Mouse (Mus musculus) yolk sac, embryonic 10.5 days (tissue): ENCODE measurements around the gene Hemk1.

Experiments used
- DNase-seq: peaks from one replicate; pipeline ENCODE4 v3.0.0-alpha.2; 2017; ENCODE audit warnings: low spot score

Gene Hemk1

GRCm38 (mm10) chr9:107343146-107343943 lies 5.2 kb upstream of the Hemk1 start:
- no peak for DNase-seq

DNA sequence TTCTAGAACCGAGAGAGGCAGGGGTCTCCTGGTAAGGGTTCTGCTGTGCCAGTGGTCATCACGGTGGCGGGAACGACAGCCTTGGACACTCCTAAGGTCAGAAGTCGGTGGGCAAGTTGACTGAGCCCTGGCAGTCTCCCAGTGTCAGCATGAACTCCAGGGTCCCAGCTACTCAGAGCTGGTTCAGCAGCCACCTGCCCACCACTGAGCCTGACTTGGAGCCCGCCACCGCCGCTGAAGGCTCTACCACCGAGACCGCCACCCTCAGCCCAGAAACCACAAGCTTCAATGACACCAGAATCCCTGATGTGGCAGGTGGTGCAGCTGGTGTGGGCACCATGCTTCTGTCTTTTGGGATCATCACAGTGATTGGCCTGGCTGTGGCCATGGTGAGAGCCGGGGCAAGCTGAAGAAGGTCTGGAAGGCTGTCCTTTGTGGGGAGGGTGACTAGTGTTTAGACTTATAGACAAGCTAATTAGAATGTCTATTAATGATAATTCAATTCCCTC lies 4.1 kb upstream of the Hemk1 start:
- no peak for DNase-seq

DNA sequence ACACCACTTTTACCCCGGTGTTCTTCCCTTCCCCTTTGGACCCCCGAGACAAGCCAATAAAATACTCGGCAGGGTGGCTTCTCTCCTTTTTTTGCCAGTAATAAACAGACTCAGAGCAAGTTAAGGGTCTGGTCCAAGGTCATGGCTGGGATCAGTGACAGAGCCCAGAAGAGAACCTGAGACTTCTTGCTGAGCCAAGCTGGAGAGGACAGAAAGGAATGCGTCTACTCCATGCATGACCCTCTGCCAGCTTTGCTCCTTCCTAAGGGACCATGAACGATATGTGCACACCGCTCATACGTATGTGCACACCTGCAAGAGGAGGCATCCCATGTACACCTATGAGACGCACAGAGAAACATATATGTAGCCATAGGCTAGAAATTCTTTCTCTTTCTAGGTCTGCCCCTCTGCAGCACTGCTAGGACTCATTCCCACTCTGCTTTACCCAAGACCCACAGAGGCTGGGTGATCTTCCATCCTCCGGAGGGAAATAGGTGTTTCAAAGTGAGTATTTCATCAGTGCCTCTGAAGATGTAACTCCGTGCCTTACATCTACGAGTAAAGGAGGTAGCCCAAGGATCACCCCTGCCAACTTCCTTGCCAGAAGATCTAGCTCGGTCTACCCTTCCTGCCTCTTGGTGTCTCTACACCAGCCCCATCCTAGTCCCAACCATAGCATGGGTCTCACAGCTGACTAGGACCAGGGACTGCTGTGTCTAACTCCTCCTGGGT lies 2.9 kb upstream of the Hemk1 start:
- DNase-seq: no peak

GRCm38 (mm10) chr9:107340267-107340859 lies 2.2 kb upstream of the Hemk1 start, which contains the start of gene 6430571L13Rik:
TSS of gene 6430571L13Rik (plus strand) at chr9:107340602.
- DNase-seq: peak; percentile 94

GRCm38 (mm10) chr9:107336386-107336785 lies 1.8 kb downstream of the Hemk1 start:
- DNase-seq: no peak

GRCm38 (mm10) chr9:107335909-107336308 lies 2.2 kb downstream of the Hemk1 start:
- peak; percentile 61 for DNase-seq

DNA sequence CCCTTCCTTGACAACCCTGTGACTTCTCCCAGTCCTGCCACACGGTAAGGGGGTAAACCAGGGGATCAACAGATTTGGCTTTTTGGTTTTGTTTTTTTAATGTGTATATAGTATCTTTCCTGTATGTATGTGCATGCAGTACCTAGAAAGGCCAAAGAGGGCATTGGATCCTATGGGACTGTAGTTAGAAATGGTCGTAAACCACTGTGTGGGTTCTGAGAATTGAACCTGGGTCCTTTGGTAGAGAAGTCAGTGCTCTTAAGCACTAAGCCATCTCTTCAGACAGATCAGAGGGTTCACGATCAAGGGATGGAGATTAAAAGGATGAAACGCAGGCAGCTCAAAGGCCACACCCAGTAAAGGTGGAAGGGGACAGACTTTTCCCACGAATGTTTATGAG lies 3.1 kb downstream of the Hemk1 start:
- no peak for DNase-seq

DNA sequence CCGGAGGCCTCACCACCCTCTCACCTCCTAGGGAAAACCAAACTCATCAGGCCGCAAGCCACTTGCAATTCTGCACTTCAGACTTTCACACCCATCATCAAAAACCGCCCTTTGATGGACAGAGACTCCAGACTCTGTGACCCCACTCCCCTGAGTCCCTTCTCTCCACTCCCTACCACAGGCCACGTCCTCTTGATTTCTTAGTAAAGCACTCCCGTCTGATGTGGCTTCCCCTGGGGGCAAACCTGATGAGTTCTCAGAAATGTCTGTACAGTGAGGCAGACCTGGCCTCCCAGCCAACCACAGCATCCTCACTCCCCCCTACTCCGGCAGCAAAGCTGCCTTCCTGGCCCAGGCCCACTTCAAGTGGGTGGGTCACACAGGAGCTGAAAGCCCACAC lies 3.8 kb downstream of the Hemk1 start:
- DNase-seq: no peak

DNA sequence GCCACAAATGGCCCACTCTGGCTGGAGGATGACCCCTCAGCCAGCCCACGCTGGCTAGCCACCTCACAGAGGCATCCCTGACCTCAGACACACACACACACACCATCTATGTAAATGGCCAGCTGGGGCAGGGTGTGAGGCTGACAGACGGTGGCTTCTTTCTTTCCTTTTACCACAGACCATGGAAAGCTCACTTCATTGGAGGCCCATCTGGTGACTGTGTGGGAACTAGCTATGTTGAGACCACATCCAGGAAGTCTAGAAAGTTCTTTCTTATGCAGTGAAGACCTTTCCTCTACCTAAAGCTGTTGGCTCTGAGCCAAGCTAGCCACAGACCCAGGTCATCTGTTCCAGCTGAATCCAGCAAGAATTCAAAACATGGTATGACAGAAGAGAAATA lies 4.5 kb downstream of the Hemk1 start:
- no peak for DNase-seq

DNA sequence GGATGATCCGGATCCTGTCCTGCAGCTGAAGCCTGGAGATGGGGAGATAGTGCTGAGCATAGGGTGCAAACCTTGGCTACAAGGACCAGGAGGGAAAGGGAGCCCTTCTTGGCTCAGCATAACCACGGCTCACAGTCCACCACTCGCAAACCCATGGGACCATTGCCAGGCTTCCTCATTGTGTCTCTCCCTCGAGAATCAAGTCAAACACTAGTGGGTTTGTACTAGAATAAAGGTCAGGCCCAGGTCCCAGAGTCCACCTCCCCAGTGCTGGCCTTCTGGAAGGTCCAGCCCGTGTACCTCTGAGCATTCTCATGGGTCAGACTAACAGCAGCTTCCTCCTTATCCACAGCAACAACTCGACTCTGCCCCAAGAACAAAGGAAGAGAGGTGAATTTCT lies 7.4 kb downstream of the Hemk1 start:
- no peak for DNase-seq

GRCm38 (mm10) chr9:107327879-107328620 lies 10.1 kb downstream of the Hemk1 start:
- no peak for DNase-seq

- no peak for DNase-seq
Observed at GRCm38 (mm10) chr9:107325904-107326303, 12.2 kb downstream of the Hemk1 start.

DNA sequence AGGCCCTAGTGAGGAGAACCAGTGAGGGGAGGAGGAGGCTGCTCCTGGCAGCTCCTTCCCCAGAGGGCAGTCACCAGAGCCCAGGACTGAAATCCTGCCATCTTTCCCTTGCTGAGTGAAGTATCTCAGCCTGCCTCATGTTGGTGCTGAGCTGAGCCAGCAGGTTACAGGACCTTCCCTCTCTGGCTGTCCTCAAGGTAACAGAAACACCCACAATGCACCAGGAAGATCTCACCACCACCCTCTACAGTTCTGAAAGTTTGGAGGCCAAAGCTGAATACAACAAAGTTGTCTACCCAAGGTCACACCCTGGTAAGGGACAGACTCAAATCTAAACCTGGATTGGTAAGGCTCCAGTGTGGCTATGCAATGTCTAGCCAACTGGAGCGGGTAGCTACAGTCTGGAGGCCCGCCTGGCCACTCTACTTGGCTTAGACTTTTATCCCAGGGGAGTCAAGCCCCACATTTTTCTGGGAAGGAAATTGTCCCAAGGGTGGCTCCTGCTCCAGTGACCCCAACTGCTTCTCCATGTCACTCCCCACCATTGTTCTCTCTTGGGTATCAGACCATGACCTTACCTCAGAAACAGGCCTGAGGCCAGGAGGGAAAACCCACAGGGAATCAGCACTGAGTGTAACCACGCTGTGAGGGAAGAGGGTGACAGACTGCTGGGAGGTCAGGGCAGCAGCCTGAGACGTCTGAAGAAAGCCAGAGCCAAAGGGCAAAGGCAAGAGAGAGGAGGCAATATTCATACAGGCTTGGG lies 13.2 kb downstream of the Hemk1 start:
- no peak for DNase-seq

DNA sequence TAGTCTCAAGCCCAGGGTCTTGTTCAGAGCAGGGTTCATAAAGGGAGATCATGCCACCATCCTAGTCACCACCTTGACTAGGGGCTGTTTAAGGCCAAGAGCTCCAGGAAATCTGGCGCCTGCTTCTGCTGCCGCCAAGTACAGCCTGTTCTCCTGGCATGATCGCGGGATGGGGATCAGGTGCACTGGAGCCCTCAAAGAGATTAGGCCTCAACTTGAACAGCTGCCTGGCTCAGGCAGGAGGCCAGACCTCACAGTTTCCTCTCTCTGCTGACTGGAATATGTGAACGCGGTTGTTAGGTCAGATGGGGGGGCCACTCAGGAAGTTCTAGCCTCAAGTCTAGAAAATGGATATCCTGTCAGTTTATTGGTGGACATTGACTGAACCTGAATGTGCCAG lies 14.6 kb downstream of the Hemk1 start:
- DNase-seq: no peak

DNA sequence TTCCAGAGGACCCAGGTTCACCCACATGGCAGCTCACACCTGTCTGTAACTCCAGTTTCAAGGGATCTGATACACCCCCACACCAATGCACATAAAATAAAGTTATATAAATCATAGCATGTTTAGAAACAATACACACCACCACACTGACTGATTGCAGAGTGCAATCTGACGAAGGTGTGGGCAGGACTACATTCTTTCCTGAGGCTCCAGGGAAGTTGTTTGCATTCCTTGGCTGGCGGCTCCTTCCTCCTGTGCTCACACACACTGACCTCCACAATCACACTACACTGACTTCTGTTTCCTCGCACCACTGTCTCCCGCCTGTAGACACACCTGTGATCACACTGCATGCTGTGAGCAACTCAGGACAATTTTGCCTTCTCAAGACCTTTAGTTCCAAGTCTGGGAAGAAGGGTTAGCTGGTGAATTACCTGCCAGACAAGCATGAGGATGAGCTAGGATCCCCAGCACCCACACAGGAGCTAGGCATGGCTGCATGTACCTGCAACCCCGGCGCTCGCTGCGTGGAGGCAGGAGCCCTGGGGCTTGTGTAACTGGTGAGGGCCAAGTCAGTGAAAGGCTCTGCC lies 15.6 kb downstream of the Hemk1 start:
- peak; percentile 26 for DNase-seq

DNA sequence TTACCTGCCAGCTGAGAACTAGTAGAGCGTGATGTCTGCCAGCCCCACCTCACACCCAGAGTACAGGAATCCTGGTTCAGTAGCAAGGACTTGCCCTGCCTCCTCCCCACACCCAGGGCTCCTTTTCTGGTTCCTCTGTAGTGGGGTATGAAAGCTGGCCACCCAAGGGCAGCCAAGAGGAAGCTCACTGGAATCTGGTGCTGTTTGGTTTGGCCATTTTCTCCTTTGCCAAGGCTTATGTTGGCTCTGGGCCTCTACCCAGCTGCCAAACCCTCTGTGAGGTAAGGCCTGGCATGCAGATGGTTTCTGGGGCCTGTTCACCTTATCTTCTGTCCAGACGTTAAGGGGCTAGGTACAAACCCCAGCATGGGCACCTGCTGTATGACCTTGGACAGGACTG lies 22.4 kb downstream of the Hemk1 start:
- DNase-seq: no peak

GRCm38 (mm10) chr9:107313926-107314325 lies 24.2 kb downstream of the Hemk1 start:
- DNase-seq: no peak

DNA sequence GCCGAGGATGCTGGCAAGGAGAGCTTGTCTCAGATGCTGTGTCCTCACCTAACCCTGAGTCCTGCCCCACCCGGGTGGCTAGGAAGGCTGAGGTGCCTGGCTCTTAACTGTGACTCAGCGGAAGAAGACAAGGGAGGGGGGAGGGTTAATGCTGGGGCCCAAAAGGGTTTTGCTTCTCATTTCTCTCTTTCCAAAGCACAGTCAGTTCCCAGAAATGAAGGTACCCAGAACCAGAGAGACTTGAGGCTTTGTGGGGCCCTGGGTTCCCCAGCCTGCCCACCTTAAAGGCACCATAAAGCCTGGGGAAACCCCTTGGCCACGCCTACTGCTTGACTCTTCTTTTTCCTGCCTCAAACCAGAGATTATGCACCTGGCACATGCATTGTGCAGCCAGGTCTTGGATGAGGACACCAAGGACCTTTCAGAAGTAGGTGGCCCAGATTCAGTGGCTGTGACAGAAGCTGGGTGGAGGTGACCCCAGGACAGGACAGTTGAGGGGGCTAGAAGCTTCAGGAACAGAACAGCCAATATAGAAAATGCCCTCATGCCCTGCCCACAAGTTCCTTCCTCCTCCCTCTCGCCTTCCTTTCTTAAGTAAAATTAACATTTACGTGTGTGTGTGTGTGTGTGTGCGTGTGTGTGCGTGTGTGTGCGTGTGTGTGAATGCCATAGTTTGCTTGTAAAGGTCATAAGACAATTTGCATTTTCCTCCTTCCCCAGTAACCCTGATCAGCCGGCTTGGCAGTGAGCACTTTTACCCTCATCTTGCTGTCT lies 25.2 kb downstream of the Hemk1 start:
- no peak for DNase-seq

- DNase-seq: no peak
Observed at GRCm38 (mm10) chr9:107309600-107309999, 28.6 kb downstream of the Hemk1 start.

DNA sequence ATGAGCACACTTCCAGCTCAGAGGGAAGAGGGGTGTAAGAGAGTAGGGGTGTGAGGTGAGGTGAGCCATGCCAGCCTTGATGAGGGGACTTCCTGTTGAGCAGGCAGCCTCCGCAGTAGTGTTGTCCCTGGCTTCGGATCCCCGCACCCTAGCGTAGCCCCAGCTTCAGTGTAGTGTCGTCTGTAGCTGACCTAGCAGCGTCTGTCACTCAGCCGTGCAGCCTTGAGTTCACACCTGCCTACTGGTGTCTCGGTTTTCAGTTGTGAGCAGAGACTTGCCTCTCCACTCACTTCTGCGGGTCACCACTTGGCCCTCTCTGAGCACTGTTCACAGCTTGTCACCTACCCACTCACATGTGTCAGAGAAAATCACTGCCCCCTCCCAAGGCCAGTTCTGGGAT lies 29.0 kb downstream of the Hemk1 start:
- no peak for DNase-seq
